Mouse (Mus musculus): ENCODE data around the gene Nfkbid.

Nfkbid gene

GRCm38 (mm10) chr7:30421175-30421889 lies at the start of gene Nfkbid:
TSS of gene Nfkbid (plus strand) at chr7:30421732.
- peak; percentile 34 for DNase-seq (ENCODE audit: low read depth, low spot score)

- peak; percentile 92 for DNase-seq (ENCODE audit: low read depth, low spot score)
These were observed 48.0 kb upstream of the Nfkbid start for GRCm38 (mm10) chr7:30373501-30373962.

- no peak for DNase-seq (ENCODE audit: low read depth, low spot score)
These were observed 41.5 kb upstream of the Nfkbid start for GRCm38 (mm10) chr7:30380061-30380460.

- DNase-seq (ENCODE audit: low read depth, low spot score) = no peak
These were observed 37.4 kb upstream of the Nfkbid start for GRCm38 (mm10) chr7:30384106-30384505.

- no peak for DNase-seq (ENCODE audit: low read depth, low spot score)
These were observed 28.6 kb upstream of the Nfkbid start for GRCm38 (mm10) chr7:30392746-30393520.

- DNase-seq (ENCODE audit: low read depth, low spot score) = no peak
These were observed 27.9 kb upstream of the Nfkbid start for GRCm38 (mm10) chr7:30393631-30394030.

GRCm38 (mm10) chr7:30394379-30394778 lies 27.2 kb upstream of the Nfkbid start:
- DNase-seq (ENCODE audit: low read depth, low spot score) = peak; percentile 55

GRCm38 (mm10) chr7:30394871-30395270 lies 26.7 kb upstream of the Nfkbid start:
- DNase-seq (ENCODE audit: low read depth, low spot score) = no peak

GRCm38 (mm10) chr7:30399671-30400070 lies 21.9 kb upstream of the Nfkbid start:
- no peak for DNase-seq (ENCODE audit: low read depth, low spot score)

- no peak for DNase-seq (ENCODE audit: low read depth, low spot score)
These were observed 19.2 kb upstream of the Nfkbid start for GRCm38 (mm10) chr7:30402343-30402742.

- no peak for DNase-seq (ENCODE audit: low read depth, low spot score)
These were observed 12.9 kb upstream of the Nfkbid start for GRCm38 (mm10) chr7:30408639-30409038.

- no peak for DNase-seq (ENCODE audit: low read depth, low spot score)
These were observed 11.7 kb upstream of the Nfkbid start for GRCm38 (mm10) chr7:30409789-30410188.

- DNase-seq (ENCODE audit: low read depth, low spot score) = no peak
These were observed 10.5 kb upstream of the Nfkbid start for GRCm38 (mm10) chr7:30411023-30411422.

GRCm38 (mm10) chr7:30412735-30413147 lies 8.8 kb upstream of the Nfkbid start:
- DNase-seq (ENCODE audit: low read depth, low spot score) = peak; percentile 39

- peak; percentile 27 for DNase-seq (ENCODE audit: low read depth, low spot score)
These were observed 7.9 kb upstream of the Nfkbid start, which contains the start of gene Tyrobp for GRCm38 (mm10) chr7:30413596-30413995. TSS of gene Tyrobp (plus strand) at chr7:30413760.

GRCm38 (mm10) chr7:30417856-30418255 lies 3.7 kb upstream of the Nfkbid start:
- no peak for DNase-seq (ENCODE audit: low read depth, low spot score)

GRCm38 (mm10) chr7:30419561-30420499 lies 1.7 kb upstream of the Nfkbid start, which contains the start of gene Hcst:
TSS of gene Hcst (minus strand) at chr7:30419854.
- peak; percentile 31 for DNase-seq (ENCODE audit: low read depth, low spot score)

- no peak for DNase-seq (ENCODE audit: low read depth, low spot score)
These were observed 859 bp upstream of the Nfkbid start for GRCm38 (mm10) chr7:30420673-30421072.

- peak; percentile 59 for DNase-seq (ENCODE audit: low read depth, low spot score)
These were observed 431 bp downstream of the Nfkbid start for GRCm38 (mm10) chr7:30421890-30422435.

- DNase-seq (ENCODE audit: low read depth, low spot score) = no peak
These were observed 1.0 kb downstream of the Nfkbid start for GRCm38 (mm10) chr7:30422560-30422959.

- DNase-seq (ENCODE audit: low read depth, low spot score) = no peak
These were observed 1.6 kb downstream of the Nfkbid start for GRCm38 (mm10) chr7:30423071-30423641.

All from skeletal muscle tissue, adult 2 months (tissue).